In genomic region chr11:76379921-76380544, GRCm38 (mm10) we compare ENCODE assay signal across 8 mouse cellular contexts. TPM values are rescaled to one million over a fixed set of nuclear protein-coding genes. Genes with fewer than 3 reads are reported as not detected.
DNase-seq lines count a peak whose midpoint lies in the region; ATAC-seq and TF ChIP-seq lines count a peak whose summit lies in the region.

No protein-coding gene starts in this region.

- 26% methylated on average over 11 of the region's 11 CpGs for WGBS in neural tube, embryonic 15.5 days
- WGBS in heart, embryonic 11.5 days (ENCODE audit: insufficient replicate concordance), result 22% methylated on average over 11 of the region's 11 CpGs
- WGBS in kidney, postnatal 0 days, result 17% methylated on average over 11 of the region's 11 CpGs
- WGBS in stomach, embryonic 16.5 days, result 38% methylated on average over 11 of the region's 11 CpGs
- WGBS in midbrain, embryonic 14.5 days, result 42% methylated on average over 11 of the region's 11 CpGs

- TF ChIP-seq CTCF in kidney, postnatal 0 days (IDR thresholded peaks at IDR 0.05; ENCODE audit: low read depth), result no peak

- DNase-seq in neural tube, embryonic 10.5 days (ENCODE audit: extremely low spot score, low spot score), result peak; percentile 52
- DNase-seq in kidney, postnatal 0 days (ENCODE audit: low spot score), result peak; percentile 84
- DNase-seq in thymus, postnatal 10 days (ENCODE audit: low spot score in 2 of 2), result no peak
- no peak for DNase-seq in spleen, postnatal 14 days (ENCODE audit: low spot score in 2 of 2)
- no peak for DNase-seq in midbrain, embryonic 14.5 days

- H3K9ac ChIP-seq in neural tube, embryonic 15.5 days (replicated peaks), result no peak overlapping the region
- no peak overlapping the region for H3K9ac ChIP-seq in heart, embryonic 11.5 days (ENCODE audit: low read depth, low read length)
- H3K9ac ChIP-seq in kidney, postnatal 0 days (ENCODE audit: low read depth, low read length), result no peak overlapping the region
- no peak overlapping the region for H3K9ac ChIP-seq in stomach, embryonic 16.5 days (ENCODE audit: low read length)
- H3K9ac ChIP-seq in midbrain, embryonic 14.5 days (replicated peaks; ENCODE audit: low read length), result no peak overlapping the region

- H3K4me2 ChIP-seq in neural tube, embryonic 15.5 days, result no peak overlapping the region
- peak overlapping the region; percentile 17; the same call in 1 of the 2 replicates for H3K4me2 ChIP-seq in heart, embryonic 11.5 days
- no peak overlapping the region for H3K4me2 ChIP-seq in kidney, postnatal 0 days (ENCODE audit: low read length)
- no peak overlapping the region for H3K4me2 ChIP-seq in stomach, embryonic 16.5 days (ENCODE audit: low read depth, low read length)
- no peak overlapping the region for H3K4me2 ChIP-seq in midbrain, embryonic 14.5 days (ENCODE audit: low read length)

- H3K27me3 ChIP-seq in neural tube, embryonic 15.5 days (replicated peaks), result no peaks in the 10 kb centered on the region
- H3K27me3 ChIP-seq in heart, embryonic 11.5 days (ENCODE audit: control insufficient read depth, insufficient read depth, low read length), result no peaks in the 10 kb centered on the region
- no peaks in the 10 kb centered on the region for H3K27me3 ChIP-seq in kidney, postnatal 0 days (ENCODE audit: insufficient read depth, low read length)
- H3K27me3 ChIP-seq in stomach, embryonic 16.5 days (ENCODE audit: control insufficient read depth, insufficient read depth, low read length), result no peaks in the 10 kb centered on the region
- no peaks in the 10 kb centered on the region for H3K27me3 ChIP-seq in midbrain, embryonic 14.5 days (ENCODE audit: control insufficient read depth, insufficient read depth, low read length)

- ATAC-seq in neural tube, embryonic 15.5 days (ENCODE audit: low FRiP score), result no peak
- peak; percentile 49; the same call in 1 of the 2 replicates for ATAC-seq in heart, embryonic 11.5 days (replicated peaks; ENCODE audit: insufficient number of reproducible peaks, low FRiP score, low TSS enrichment)
- ATAC-seq in kidney, postnatal 0 days (replicated peaks; ENCODE audit: low FRiP score, low read depth), result peak; percentile 64; the same call in 1 of the 2 replicates
- ATAC-seq in stomach, embryonic 16.5 days (ENCODE audit: insufficient read depth, low FRiP score), result no peak
- ATAC-seq in midbrain, embryonic 14.5 days (ENCODE audit: low FRiP score, low TSS enrichment), result no peak

- no peaks in the 10 kb centered on the region for H3K9me3 ChIP-seq in neural tube, embryonic 15.5 days (replicated peaks)
- no peaks in the 10 kb centered on the region for H3K9me3 ChIP-seq in heart, embryonic 11.5 days (replicated peaks; ENCODE audit: control insufficient read depth, low read length)
- no peaks in the 10 kb centered on the region for H3K9me3 ChIP-seq in kidney, postnatal 0 days (replicated peaks; ENCODE audit: low read length)
- no peaks in the 10 kb centered on the region for H3K9me3 ChIP-seq in stomach, embryonic 16.5 days (replicated peaks; ENCODE audit: control insufficient read depth, low read length)
- H3K9me3 ChIP-seq in midbrain, embryonic 14.5 days (ENCODE audit: control insufficient read depth, low read length), result no peaks in the 10 kb centered on the region

- no peaks in the 10 kb centered on the region for H3K36me3 ChIP-seq in neural tube, embryonic 15.5 days
- H3K36me3 ChIP-seq in heart, embryonic 11.5 days (ENCODE audit: control insufficient read depth, insufficient read depth, low read length), result no peaks in the 10 kb centered on the region
- H3K36me3 ChIP-seq in kidney, postnatal 0 days (ENCODE audit: insufficient read depth, low read length), result no peaks in the 10 kb centered on the region
- H3K36me3 ChIP-seq in stomach, embryonic 16.5 days (ENCODE audit: control insufficient read depth, insufficient read depth, low read length), result no peaks in the 10 kb centered on the region
- H3K36me3 ChIP-seq in midbrain, embryonic 14.5 days (ENCODE audit: control insufficient read depth, insufficient read depth, low read length), result no peaks in the 10 kb centered on the region

- H3K4me1 ChIP-seq in neural tube, embryonic 15.5 days, result peaks cover 33% of the 10 kb centered on the region
- peaks cover 23% of the 10 kb centered on the region for H3K4me1 ChIP-seq in heart, embryonic 11.5 days (ENCODE audit: control insufficient read depth, insufficient read depth, low read length)
- peaks cover 16% of the 10 kb centered on the region; the same call in 1 of the 2 replicates for H3K4me1 ChIP-seq in kidney, postnatal 0 days (replicated peaks; ENCODE audit: insufficient read depth, low read length)
- peaks cover 36% of the 10 kb centered on the region for H3K4me1 ChIP-seq in stomach, embryonic 16.5 days (ENCODE audit: control insufficient read depth, insufficient read depth, low read length)
- peaks cover 3% of the 10 kb centered on the region for H3K4me1 ChIP-seq in midbrain, embryonic 14.5 days (ENCODE audit: control insufficient read depth, insufficient read depth, low read length)

- H3K4me3 ChIP-seq in neural tube, embryonic 15.5 days (replicated peaks), result no peak overlapping the region
- no peak overlapping the region for H3K4me3 ChIP-seq in heart, embryonic 11.5 days (ENCODE audit: low read depth, low read length)
- H3K4me3 ChIP-seq in kidney, postnatal 0 days (replicated peaks; ENCODE audit: low read depth, low read length), result no peak overlapping the region
- H3K4me3 ChIP-seq in stomach, embryonic 16.5 days (replicated peaks; ENCODE audit: low read length), result no peak overlapping the region
- no peak overlapping the region for H3K4me3 ChIP-seq in midbrain, embryonic 14.5 days (replicated peaks; ENCODE audit: low read depth, low read length)

- no peak overlapping the region for H3K27ac ChIP-seq in neural tube, embryonic 15.5 days (replicated peaks)
- peak overlapping the region; percentile 71 for H3K27ac ChIP-seq in heart, embryonic 11.5 days (ENCODE audit: low read depth, low read length)
- H3K27ac ChIP-seq in kidney, postnatal 0 days, result peak overlapping the region; percentile 19; the same call in 1 of the 2 replicates
- peak overlapping the region; percentile 3; the same call in 1 of the 2 replicates for H3K27ac ChIP-seq in stomach, embryonic 16.5 days (ENCODE audit: low read length)
- no peak overlapping the region for H3K27ac ChIP-seq in midbrain, embryonic 14.5 days (replicated peaks; ENCODE audit: low read depth, low read length)

RNA-seq across cellular contexts. Expression of gene Nxn, which starts 18.9 kb away (rescaled TPM):
- 27.3 and 29.8 TPM in 2 replicates for polyA plus RNA-seq in neural tube, embryonic 15.5 days (2015; fragmentation: Nextera tagmentation; extraction: Ambion mirVana)
- polyA plus RNA-seq in heart, embryonic 11.5 days (2014; fragmentation: Nextera tagmentation; extraction: Ambion mirVana), result 21.6 and 24.8 TPM in 2 replicates
- 23.7 and 26.0 TPM in 2 replicates for polyA plus RNA-seq in kidney, postnatal 0 days (2015; fragmentation: Nextera tagmentation; extraction: Ambion mirVana)
- polyA plus RNA-seq in stomach, embryonic 16.5 days (2015; fragmentation: Nextera tagmentation; extraction: Ambion mirVana), result 26.6 and 28.7 TPM in 2 replicates
- 21.9 and 28.2 TPM in 2 replicates for polyA plus RNA-seq in midbrain, embryonic 14.5 days (2014; fragmentation: Nextera tagmentation; extraction: Ambion mirVana)

RNA-seq across cellular contexts. Expression of gene Timm22, which starts 26.7 kb away (rescaled TPM):
- 107 and 108 TPM in 2 replicates for polyA plus RNA-seq in neural tube, embryonic 15.5 days (2015; fragmentation: Nextera tagmentation; extraction: Ambion mirVana)
- 108 and 110 TPM in 2 replicates for polyA plus RNA-seq in heart, embryonic 11.5 days (2014; fragmentation: Nextera tagmentation; extraction: Ambion mirVana)
- 122 and 128 TPM in 2 replicates for polyA plus RNA-seq in kidney, postnatal 0 days (2015; fragmentation: Nextera tagmentation; extraction: Ambion mirVana)
- 76.1 and 94.9 TPM in 2 replicates for polyA plus RNA-seq in stomach, embryonic 16.5 days (2015; fragmentation: Nextera tagmentation; extraction: Ambion mirVana)
- 111 and 120 TPM in 2 replicates for polyA plus RNA-seq in midbrain, embryonic 14.5 days (2014; fragmentation: Nextera tagmentation; extraction: Ambion mirVana)

Comparison
In these comparisons a context has a peak if more than half of its experiments do, and no peak if none do; other contexts are left out.
1. DNase-seq: peak in neural tube, embryonic 10.5 days (single experiment) and kidney, postnatal 0 days (single experiment); none in thymus, postnatal 10 days (0 of 2), spleen, postnatal 14 days (0 of 2) and midbrain, embryonic 14.5 days (single experiment).
2. ATAC-seq: peak in heart, embryonic 11.5 days (single experiment) and kidney, postnatal 0 days (single experiment); none in neural tube, embryonic 15.5 days (single experiment), stomach, embryonic 16.5 days (single experiment) and midbrain, embryonic 14.5 days (single experiment).
3. H3K27ac ChIP-seq: peak in heart, embryonic 11.5 days (single experiment), kidney, postnatal 0 days (single experiment) and stomach, embryonic 16.5 days (single experiment); none in neural tube, embryonic 15.5 days (single experiment) and midbrain, embryonic 14.5 days (single experiment).